Mouse (Mus musculus) cerebellum, postnatal 14 days (tissue): ENCODE results near the gene Kremen2.

Source experiments
- DNase-seq, 2 experiments: peaks; one replicate each; pipeline ENCODE4 v3.0.0; 2021; ENCODE audit warnings: mixed read lengths in 2 of 2

Gene Kremen2

GRCm38 (mm10) chr17:23758801-23759200 lies 13.2 kb upstream of the Kremen2 start:
- DNase-seq: peak in 1 of 2 experiments; percentile 35

- no peak for DNase-seq
Observed at GRCm38 (mm10) chr17:23757581-23757980, 11.9 kb upstream of the Kremen2 start.

- DNase-seq: no peak
Observed at GRCm38 (mm10) chr17:23755689-23756088, 10.1 kb upstream of the Kremen2 start.

- DNase-seq: no peak
Observed at GRCm38 (mm10) chr17:23749400-23750191, 4.0 kb upstream of the Kremen2 start.

GRCm38 (mm10) chr17:23748631-23749391 lies 3.2 kb upstream of the Kremen2 start:
- DNase-seq: peak; percentile 86 to 88

- no peak for DNase-seq
Observed at GRCm38 (mm10) chr17:23748026-23748425, 2.4 kb upstream of the Kremen2 start.

- no peak for DNase-seq
Observed at GRCm38 (mm10) chr17:23747471-23747870, 1.8 kb upstream of the Kremen2 start.

GRCm38 (mm10) chr17:23746767-23747166 lies 1.1 kb upstream of the Kremen2 start:
- DNase-seq: no peak

GRCm38 (mm10) chr17:23746311-23746710 lies 678 bp upstream of the Kremen2 start:
- no peak for DNase-seq

- DNase-seq: no peak
Observed at GRCm38 (mm10) chr17:23744651-23745050, 982 bp downstream of the Kremen2 start.

- no peak for DNase-seq
Observed at GRCm38 (mm10) chr17:23744076-23744475, 1.6 kb downstream of the Kremen2 start.

GRCm38 (mm10) chr17:23742941-23743340 lies 2.7 kb downstream of the Kremen2 start:
- no peak for DNase-seq

- DNase-seq: peak; percentile 41 to 55
Observed at GRCm38 (mm10) chr17:23742210-23742793, 3.3 kb downstream of the Kremen2 start.

GRCm38 (mm10) chr17:23741359-23742209 lies 4.0 kb downstream of the Kremen2 start:
- DNase-seq: no peak

- peak in 1 of 2 experiments; percentile 62 for DNase-seq
Observed at GRCm38 (mm10) chr17:23740598-23741021, 5.0 kb downstream of the Kremen2 start, which contains the start of gene Paqr4. Gene Paqr4 (minus strand): TSS chr17:23740867.

GRCm38 (mm10) chr17:23740136-23740584 lies 5.5 kb downstream of the Kremen2 start:
- peak; percentile 92 to 93 for DNase-seq

- DNase-seq: peak; percentile 40 to 50
Observed at GRCm38 (mm10) chr17:23739202-23740135, 6.2 kb downstream of the Kremen2 start.

GRCm38 (mm10) chr17:23738836-23739201 lies 6.8 kb downstream of the Kremen2 start:
- DNase-seq: no peak

- DNase-seq: peak in 1 of 2 experiments; percentile 36
Observed at GRCm38 (mm10) chr17:23737493-23738445, 7.9 kb downstream of the Kremen2 start.

GRCm38 (mm10) chr17:23734341-23734740 lies 11.3 kb downstream of the Kremen2 start:
- no peak for DNase-seq
